Mouse (Mus musculus) adrenal gland, adult 2 months (tissue): ENCODE measurements around the gene Mtf2. TPM values are rescaled to one million over a fixed set of nuclear protein-coding genes. Genes with fewer than 3 reads are reported as not detected.
"Not testable (repeated sequence)": the region's sequence is repeated elsewhere in the genome, so short reads cannot be mapped to it uniquely, and the experiment has no call there.

Experiments used
- DNase-seq: peaks from one replicate; pipeline ENCODE4 v3.0.0; 2021
- polyA plus RNA-seq: library from polyadenylated mRNA; depleted of rRNA; stranded (reverse); fragments of >200 nt; gene quantifications from 2 replicates; pipeline ENCODE4 v1.2.3, GENCODE M21; 2012; rRNA removed
- total RNA-seq, 2 experiments: library from RNA; stranded (reverse); gene quantifications; 2 replicates each; pipeline ENCODE4 v1.2.3; 2021

Mtf2 gene
- total and polyA plus RNA-seq, 3 experiments, result 5.3 to 26.6 (median 18.4) TPM

- peak; percentile 21 for DNase-seq
These were observed 16.9 kb downstream of the Mtf2 start for GRCm38 (mm10) chr5:108082380-108082779.

DNA sequence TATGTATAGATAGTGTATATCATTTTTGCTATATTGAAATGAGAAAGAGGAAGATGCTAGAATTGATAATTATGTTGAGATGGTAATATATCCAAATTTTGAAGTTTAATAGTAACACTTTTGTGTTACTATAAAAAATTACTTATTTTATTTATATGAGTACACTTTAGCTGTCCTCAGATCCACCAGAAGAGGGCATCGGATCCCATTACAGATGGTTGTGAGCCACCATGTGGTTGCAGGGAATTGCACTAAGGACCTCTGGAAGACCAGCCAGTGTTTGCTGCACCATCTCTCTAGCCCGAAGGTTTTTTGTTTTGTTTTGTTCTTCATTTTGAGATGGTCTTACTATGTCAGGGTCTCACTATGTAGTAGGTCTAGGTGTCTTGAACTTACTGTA lies 20.0 kb downstream of the Mtf2 start:
- DNase-seq, result no peak

GRCm38 (mm10) chr5:108092731-108093130 lies 27.3 kb downstream of the Mtf2 start:
- not testable (repeated sequence) for DNase-seq

DNA sequence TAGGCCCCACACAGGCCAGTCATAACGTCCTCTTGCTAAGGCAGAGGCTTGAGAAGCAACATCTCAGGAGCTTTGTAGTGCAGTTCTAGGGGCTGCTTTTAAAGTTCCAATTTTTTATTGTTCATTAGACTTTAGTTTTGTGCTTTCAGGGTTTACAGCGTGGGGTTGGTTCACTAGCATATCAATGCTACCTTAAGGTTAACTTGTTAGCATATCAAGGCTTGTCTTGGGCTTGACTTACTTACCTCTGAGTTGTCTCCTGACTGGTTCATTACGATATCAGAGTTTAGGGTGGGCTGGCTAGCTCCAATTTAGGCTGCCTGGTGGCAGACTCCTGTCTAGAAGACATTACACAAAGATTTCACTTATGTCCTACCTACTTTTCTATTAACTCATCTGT lies 32.2 kb downstream of the Mtf2 start:
- no peak for DNase-seq

DNA sequence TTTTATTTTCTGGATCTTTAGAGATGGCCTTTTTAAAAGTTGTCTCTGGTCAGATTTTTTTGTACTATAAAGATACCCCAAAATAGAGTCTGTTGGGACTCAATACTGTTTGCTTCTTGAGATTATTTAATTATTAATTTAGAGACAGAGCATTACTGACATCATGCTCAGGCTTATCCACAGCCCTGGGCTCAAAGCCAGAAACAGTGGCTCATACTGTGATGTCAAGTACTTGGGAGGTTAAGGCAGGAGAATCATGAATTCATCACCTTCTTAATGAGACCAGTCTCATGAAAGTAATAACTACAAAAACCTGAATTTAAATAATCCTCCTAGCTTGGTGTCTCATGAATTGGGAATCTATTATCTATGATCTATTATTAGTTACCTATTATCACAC lies 34.7 kb downstream of the Mtf2 start:
- peak; percentile 69 for DNase-seq

GRCm38 (mm10) chr5:108104306-108104705 lies 38.8 kb downstream of the Mtf2 start:
- DNase-seq, result no peak

DNA sequence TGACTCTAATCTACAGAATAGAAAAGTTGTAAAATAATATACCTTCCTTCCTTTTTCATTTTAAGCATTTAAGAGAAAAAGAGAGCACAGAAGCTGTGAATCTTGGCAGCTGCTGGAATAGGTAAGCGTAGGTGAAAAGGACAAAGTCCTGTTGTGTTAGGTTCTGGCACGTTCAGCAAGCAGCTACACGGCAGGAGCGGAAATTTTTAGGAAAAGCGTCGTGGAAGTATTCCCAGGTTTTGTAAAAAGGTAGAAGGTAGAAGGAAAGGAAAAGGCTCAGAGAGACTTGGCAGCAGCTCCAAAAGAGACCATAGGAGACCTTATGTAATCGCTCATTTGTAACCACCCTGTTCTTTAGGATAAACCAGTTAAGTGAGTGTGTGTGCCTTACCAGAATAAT lies 43.9 kb downstream of the Mtf2 start:
- no peak for DNase-seq

DNA sequence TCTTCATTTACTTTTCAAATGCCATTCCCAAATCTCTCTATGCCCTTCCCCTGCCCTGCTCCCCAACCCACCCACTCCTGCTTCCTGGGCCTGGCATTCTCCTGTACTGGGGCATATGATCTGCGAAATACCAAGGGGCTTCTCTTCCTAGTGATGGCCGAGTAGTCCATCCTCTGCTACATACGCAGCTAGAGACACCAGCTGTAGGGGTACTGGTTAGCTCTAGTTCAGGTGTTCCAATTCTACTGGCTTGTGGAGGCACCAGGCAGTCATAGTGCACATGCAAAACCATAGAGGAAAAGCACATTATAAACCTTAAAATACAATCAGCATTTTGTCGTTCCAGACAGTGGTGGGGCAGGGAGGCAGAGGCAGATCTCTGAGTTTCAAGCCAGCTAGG lies 52.2 kb downstream of the Mtf2 start:
- no peak for DNase-seq

GRCm38 (mm10) chr5:108120221-108120900 lies 54.9 kb downstream of the Mtf2 start:
- no peak for DNase-seq

DNA sequence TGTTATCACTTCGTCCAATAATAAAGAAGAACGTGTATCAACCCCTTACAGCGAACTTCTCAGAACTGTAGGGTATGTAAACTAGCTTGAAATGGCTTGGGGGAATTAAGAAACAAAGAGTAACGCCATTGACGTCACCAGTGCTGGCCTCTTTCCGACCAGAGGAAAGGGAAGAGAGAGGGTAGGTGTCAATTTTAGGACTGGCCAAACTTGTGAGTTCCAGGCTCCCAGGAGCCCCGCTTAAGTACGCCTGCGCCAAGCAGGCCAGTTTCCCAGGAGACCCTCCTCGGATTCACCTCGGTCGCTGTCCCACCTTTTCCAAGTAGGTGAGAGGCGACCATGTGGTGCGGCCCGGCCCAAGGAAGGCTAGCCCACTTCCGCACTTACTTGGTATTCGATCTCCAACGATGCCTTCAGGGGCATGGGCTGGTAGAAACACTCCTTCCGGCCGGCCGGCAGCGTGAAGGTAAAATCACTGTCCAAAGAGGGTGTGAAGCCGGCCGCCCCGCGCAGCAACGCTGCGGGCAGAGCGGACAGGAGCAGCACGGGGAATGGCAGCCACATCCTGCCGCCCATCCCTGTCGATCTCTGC lies 66.5 kb downstream of the Mtf2 start:
- peak; percentile 77 for DNase-seq

GRCm38 (mm10) chr5:108132441-108133243 lies 67.2 kb downstream of the Mtf2 start, which contains the start of the genes Tmed5 and Ccdc18:
Gene Tmed5 (minus strand): TSS chr5:108132620.
Gene Ccdc18 (plus strand): TSS chr5:108132875.
- DNase-seq, result peak; percentile 98

- no peak for DNase-seq
These were observed 87.1 kb downstream of the Mtf2 start for GRCm38 (mm10) chr5:108152592-108152991.

Other genes starting within 250 kb of the Mtf2 start
- not detected for gene Ube2d2b, start 235.6 kb upstream of the Mtf2 start, total RNA-seq
- gene Ube2d2b, start 235.6 kb upstream of the Mtf2 start, polyA plus RNA-seq, result not detected in 2 replicates
- gene Evi5, start 190.6 kb upstream of the Mtf2 start, total RNA-seq, result 10 to 100 TPM; 55.3 to 61.6 TPM
- 14.2 and 15.7 TPM in 2 replicates for gene Evi5, start 190.6 kb upstream of the Mtf2 start, polyA plus RNA-seq
- gene Rpl5, start 165.2 kb upstream of the Mtf2 start, total RNA-seq, result 10 to 100 TPM; 45.6 to 62.3 TPM
- gene Rpl5, start 165.2 kb upstream of the Mtf2 start, polyA plus RNA-seq, result 9.9 and 18.3 TPM in 2 replicates
- gene Fam69a, start 78.6 kb upstream of the Mtf2 start, total RNA-seq, result 1 to 10 TPM; 2.7 to 9.1 TPM
- 0.17 and 0.22 TPM in 2 replicates for gene Fam69a, start 78.6 kb upstream of the Mtf2 start, polyA plus RNA-seq
- 10 to 100 TPM; 61.8 to 92.0 TPM for gene Tmed5, start 66.9 kb downstream of the Mtf2 start, total RNA-seq
- 214 and 243 TPM in 2 replicates for gene Tmed5, start 66.9 kb downstream of the Mtf2 start, polyA plus RNA-seq
- 1 to 10 TPM in 1 of 2 experiments, under 1 TPM in 1; 0.62 to 1.5 TPM for gene Ccdc18, start 67.2 kb downstream of the Mtf2 start, total RNA-seq
- 0.10 TPM in 1 of 2 replicates, not detected in the other for gene Ccdc18, start 67.2 kb downstream of the Mtf2 start, polyA plus RNA-seq
- gene Dr1, start 203.2 kb downstream of the Mtf2 start, total RNA-seq, result 10 to 100 TPM; 30.4 to 32.7 TPM
- 27.9 and 33.4 TPM in 2 replicates for gene Dr1, start 203.2 kb downstream of the Mtf2 start, polyA plus RNA-seq
- 10 to 100 TPM; 11.6 to 13.0 TPM for gene Pigg, start 246.9 kb downstream of the Mtf2 start, total RNA-seq
- 5.7 and 7.6 TPM in 2 replicates for gene Pigg, start 246.9 kb downstream of the Mtf2 start, polyA plus RNA-seq